Mouse (Mus musculus) v-Abl transformed pro-B cells (cell line): ENCODE data around the gene Grwd1.

ENCODE experiments used
- in situ Hi-C, 2 experiments: fragments of 400-800 bp; cut with MboI; formaldehyde crosslinking; loops; one replicate each; pipeline ENCODE4 v1.15.1; 2025; ENCODE audit not compliant: unreplicated experiment in 2 of 2

Grwd1 gene

DNA sequence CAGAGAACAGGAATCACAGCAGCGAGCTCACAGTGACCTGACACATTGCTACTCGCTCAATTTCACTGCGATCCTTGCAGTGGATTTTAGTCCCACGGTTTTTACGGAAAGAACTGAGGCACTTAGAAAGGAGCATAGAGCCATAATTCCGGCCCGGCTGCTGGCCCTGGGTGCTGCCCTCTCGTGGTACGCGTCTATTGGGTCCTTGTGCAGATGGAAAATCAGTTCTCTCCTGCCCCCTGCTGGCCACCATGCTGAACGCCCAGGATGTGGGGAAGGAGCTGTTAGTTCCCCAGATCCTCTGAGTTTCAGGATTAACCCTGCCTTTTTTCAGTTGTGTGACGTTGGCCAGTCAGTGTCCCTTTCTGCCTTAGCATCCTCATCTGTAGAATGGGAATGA is 29.4 kb downstream of the Grwd1 start:
- in situ Hi-C loops, result loop anchor here (5.0 to 10.0 kb wide), 2 partner anchors 64 to 133 kb away; no protein-coding TSS in a partner anchor

- in situ Hi-C loops, result loop anchor here (5.0 to 10.0 kb wide), 2 partner anchors 63 to 134 kb away; no protein-coding TSS in a partner anchor
Observed at GRCm38 (mm10) chr7:45800546-45801204, 30.1 kb downstream of the Grwd1 start.

DNA sequence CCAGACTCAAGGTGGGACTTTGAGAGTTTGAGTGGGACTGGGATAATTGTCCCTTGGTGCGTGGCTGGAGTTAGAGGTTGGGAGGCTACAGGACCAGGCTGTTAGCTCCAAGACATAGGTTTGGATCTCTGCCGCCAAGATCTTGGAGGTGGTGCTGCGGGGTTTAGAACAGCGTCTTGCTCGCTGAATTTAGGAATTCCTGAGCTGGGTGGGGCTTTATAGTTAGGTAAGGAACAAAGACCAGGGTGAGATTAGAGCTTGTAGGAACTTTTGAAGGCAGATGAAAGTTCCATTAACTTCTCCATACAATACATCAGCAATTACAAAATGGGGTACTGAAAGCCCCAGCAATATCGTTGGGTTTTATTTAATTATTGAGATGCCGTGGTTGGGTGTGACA is 30.7 kb downstream of the Grwd1 start:
- in situ Hi-C loops, result loop anchor here (5.0 to 10.0 kb wide), 2 partner anchors 63 to 135 kb away; no protein-coding TSS in a partner anchor

DNA sequence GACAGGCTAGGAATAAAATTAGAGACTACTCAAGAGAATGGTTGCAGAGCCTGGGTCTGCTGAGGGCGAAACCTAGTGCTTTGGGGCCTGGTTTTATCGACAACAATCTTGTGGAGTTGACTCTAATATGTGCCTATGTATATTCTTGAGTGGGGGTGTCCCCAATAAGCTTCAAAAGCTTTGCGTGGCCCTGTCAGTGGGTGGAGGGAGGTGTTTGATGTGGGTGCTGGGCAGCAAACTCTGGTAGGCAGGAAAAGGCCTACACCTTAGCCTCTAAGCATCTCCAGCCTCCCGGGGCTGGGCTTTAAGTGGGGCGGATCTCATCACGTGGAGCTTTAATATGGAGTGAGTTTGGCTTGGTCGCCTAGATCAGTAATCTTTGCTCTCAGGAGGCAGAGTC is 31.8 kb downstream of the Grwd1 start:
- in situ Hi-C loops, result no loop called here

DNA sequence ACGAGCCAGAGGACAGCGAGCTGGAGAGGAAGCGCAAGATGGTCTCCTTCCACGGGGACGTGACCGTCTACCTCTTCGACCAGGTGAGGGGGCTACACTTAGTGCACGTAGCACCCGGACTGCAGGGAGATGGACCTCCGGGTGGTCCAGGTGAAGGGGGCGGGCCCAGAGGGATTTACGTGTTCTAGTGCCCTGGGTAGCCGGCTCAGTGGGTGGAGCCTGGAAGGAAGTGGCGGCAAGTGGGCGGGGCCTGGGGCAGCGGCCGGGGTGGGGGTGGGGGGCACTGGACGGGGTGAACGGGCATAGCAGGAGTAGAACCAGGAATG is 32.3 kb downstream of the Grwd1 start:
- in situ Hi-C loops, result no loop called here

- in situ Hi-C loops, result no loop called here
Observed at GRCm38 (mm10) chr7:45797661-45798510, 32.9 kb downstream of the Grwd1 start.

DNA sequence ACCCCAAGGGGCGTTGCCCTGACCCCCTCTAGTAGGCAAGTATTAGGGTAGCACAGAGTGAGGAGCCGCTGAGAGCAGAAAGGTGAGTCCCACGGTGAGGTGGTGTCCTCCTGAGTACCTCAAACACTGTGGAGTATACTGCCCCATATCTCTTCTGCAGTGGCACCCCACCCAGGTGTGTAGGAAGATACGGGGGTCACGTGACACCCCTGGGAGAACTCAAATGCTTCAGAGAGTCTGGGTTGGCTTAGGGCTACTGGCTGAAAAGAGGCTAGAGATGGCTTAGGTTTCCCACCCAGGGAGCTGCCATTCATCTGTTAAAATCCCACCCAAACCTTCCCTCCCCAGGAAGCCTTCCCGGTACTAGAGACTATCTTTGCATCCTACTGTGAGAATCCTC is 33.8 kb downstream of the Grwd1 start:
- in situ Hi-C loops, result no loop called here

DNA sequence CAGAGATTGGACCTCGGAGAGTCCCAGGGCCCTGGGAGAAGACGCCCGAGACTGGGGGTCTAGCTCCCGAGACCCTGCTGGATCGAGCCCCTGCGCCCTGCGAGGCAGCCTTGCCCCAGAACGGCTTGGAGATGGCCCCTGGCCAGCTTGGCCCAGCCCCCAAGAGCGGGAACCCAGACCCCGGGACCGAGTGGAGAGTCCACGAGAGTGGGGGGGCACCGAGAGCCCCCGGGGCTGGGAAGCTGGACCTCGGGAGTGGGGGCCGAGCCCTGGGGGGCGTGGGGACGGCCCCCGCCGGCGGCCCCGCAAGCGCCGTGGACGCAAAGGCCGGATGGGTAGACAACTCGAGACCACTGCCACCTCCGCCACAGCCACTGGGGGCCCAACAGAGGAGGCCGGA is 35.8 kb downstream of the Grwd1 start:
- in situ Hi-C loops, result no loop called here

DNA sequence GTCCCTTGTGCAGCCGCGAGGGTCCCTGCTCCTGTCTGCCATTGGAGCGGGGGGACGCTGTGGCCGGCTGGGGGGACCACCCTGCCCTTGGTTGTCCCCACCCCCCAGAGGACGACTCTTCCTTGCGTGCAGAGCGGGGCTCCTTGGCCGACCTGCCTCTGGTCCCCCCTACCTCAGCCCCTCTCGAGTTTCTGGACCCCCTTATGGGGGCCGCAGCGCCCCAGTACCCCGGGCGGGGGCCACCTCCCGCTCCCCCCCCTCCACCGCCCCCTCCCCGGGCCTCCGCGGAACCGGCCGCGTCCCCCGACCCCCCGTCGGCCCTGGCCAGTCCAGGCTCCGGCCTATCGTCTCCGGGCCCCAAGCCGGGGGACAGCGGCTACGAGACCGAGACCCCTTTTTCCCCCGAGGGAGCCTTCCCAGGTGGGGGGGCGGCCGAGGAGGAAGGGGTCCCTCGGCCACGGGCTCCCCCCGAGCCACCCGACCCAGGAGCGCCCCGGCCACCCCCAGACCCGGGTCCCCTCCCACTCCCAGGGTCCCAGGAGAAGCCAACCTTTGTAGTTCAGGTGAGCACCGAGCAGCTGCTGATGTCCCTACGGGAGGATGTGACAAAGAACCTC is 36.7 kb downstream of the Grwd1 start:
- in situ Hi-C loops, result no loop called here

DNA sequence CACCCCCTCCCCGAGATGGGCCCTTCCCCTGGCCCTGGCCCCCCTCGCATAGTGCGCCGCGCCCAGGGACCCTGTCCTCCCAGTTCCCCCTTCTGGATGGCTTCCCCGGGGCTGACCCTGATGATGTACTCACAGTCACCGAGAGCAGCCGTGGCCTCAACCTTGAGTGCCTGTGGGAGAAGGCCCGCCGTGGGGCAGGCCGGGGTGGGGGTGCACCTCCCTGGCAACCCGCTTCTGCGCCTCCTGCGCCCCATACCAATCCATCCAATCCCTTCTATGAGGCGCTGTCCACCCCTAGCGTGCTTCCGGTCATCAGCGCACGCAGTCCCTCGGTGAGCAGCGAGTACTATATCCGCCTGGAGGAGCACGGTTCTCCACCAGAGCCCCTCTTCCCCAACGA is 37.5 kb downstream of the Grwd1 start:
- in situ Hi-C loops, result no loop called here

GRCm38 (mm10) chr7:45791756-45792490 is 38.8 kb downstream of the Grwd1 start:
- in situ Hi-C loops, result no loop called here

GRCm38 (mm10) chr7:45790721-45791120 is 40.0 kb downstream of the Grwd1 start:
- in situ Hi-C loops, result no loop called here

GRCm38 (mm10) chr7:45787642-45788041 is 43.1 kb downstream of the Grwd1 start:
- in situ Hi-C loops, result loop anchor here in 1 of 2 experiments (5.0 kb wide), 1 partner anchor 70 kb away; no protein-coding TSS in a partner anchor

- in situ Hi-C loops, result loop anchor here in 1 of 2 experiments (5.0 kb wide), 1 partner anchor 70 kb away; no protein-coding TSS in a partner anchor
Observed at GRCm38 (mm10) chr7:45786661-45787413, 43.9 kb downstream of the Grwd1 start.

- in situ Hi-C loops, result loop anchor here in 1 of 2 experiments (5.0 kb wide), 1 partner anchor 71 kb away; no protein-coding TSS in a partner anchor
Observed at GRCm38 (mm10) chr7:45786136-45786578, 44.6 kb downstream of the Grwd1 start.

- in situ Hi-C loops, result loop anchor here in 1 of 2 experiments (5.0 kb wide), 1 partner anchor 72 kb away; no protein-coding TSS in a partner anchor
Observed at GRCm38 (mm10) chr7:45785388-45786135, 45.2 kb downstream of the Grwd1 start.

GRCm38 (mm10) chr7:45784524-45785372 is 46.0 kb downstream of the Grwd1 start, which contains the start of gene Sult2b1:
Gene Sult2b1, minus strand, starts transcription at chr7:45784669.
- in situ Hi-C loops, result loop anchor here in 1 of 2 experiments (5.0 kb wide), 1 partner anchor 73 kb away; no protein-coding TSS in a partner anchor
